Mouse (Mus musculus) ES-Bruce4 (cell line): ENCODE results near the gene Lamb3. TPM values are rescaled to one million over a fixed set of nuclear protein-coding genes. Genes with fewer than 3 reads are reported as not detected.

Experiments used
- H3K27ac ChIP-seq: 2 replicates; pipeline ENCODE4 v1.5.1; 2012; ENCODE audit warnings: low read length, inconsistent platforms; ENCODE audit not compliant: insufficient read depth
- H3K27me3 ChIP-seq: 2 replicates; pipeline ENCODE4 v1.6.1; 2012; ENCODE audit warnings: mild to moderate bottlenecking, low read length, inconsistent platforms; ENCODE audit not compliant: control insufficient read depth, poor library complexity, insufficient read depth, severe bottlenecking
- H3K36me3 ChIP-seq: 2 replicates; pipeline ENCODE4 v1.6.1; 2012; ENCODE audit warnings: inconsistent platforms, mild to moderate bottlenecking, low read length, moderate library complexity; ENCODE audit not compliant: control insufficient read depth, poor library complexity, insufficient read depth, severe bottlenecking
- H3K4me1 ChIP-seq: one replicate; pipeline ENCODE4 v1.8.1; 2011; ENCODE audit warnings: low read length; ENCODE audit not compliant: control insufficient read depth, insufficient read depth
- H3K4me3 ChIP-seq: 2 replicates; pipeline ENCODE4 v1.5.1; 2011; ENCODE audit warnings: low read depth, mild to moderate bottlenecking, low read length
- H3K9ac ChIP-seq: 2 replicates; pipeline ENCODE4 v1.6.1; 2012; ENCODE audit warnings: low read depth, mild to moderate bottlenecking, inconsistent platforms; ENCODE audit not compliant: poor library complexity, severe bottlenecking
- H3K9me3 ChIP-seq: replicated peaks from 2 replicates; pipeline ENCODE4 v1.6.1; 2012; ENCODE audit warnings: mild to moderate bottlenecking, low read length, inconsistent platforms; ENCODE audit not compliant: control insufficient read depth, poor library complexity, insufficient read depth, severe bottlenecking
- CTCF ChIP-seq: IDR thresholded peaks from one replicate; pipeline ENCODE4 v1.8.1; 2011; ENCODE audit warnings: low read depth, low read length
- EP300 ChIP-seq: IDR thresholded peaks from 2 replicates; pipeline ENCODE4 v1.6.1; 2011; ENCODE audit warnings: low read depth, low read length; ENCODE audit not compliant: insufficient read depth
- POLR2A ChIP-seq: IDR thresholded peaks from one replicate; pipeline ENCODE4 v1.8.1; 2011; ENCODE audit warnings: low read length; ENCODE audit not compliant: insufficient read depth
- polyA plus RNA-seq: library from polyadenylated mRNA; stranded (reverse); fragments of >200 nt; gene quantifications from 2 replicates; pipeline ENCODE4 v1.2.4, GENCODE M21; 2011; ENCODE audit warnings: low read depth; ENCODE audit not compliant: missing spikeins, insufficient read depth, insufficient read length

Gene Lamb3
- polyA plus RNA-seq, result 6.4 and 6.7 TPM in 2 replicates

DNA sequence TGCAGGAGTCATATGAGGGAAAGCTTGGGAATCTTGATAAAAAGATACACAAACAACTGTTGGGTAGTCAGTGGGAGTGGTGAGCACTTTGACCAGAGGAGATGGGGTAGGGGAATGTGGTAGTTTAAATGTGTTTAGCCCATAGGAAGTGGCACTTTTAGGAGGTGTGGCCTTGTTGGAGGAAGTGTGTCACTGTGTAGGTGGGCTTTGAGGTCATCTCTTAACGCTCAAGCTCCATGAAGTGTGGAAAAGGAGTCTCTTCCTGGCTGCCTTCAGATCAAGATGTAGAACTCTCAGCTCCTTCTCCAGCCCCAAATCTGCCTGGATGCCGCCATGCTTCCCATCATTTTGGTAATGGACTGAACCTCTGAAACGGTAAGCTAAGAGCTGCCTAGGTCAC is at the start of gene Lamb3:
Gene Lamb3, plus strand, starts transcription at position 197 of the 400 bp plus-strand sequence.
- Histone ChIP-seq H3K4me1 (no peaks in the 10 kb centered on the region), H3K9ac (no peak within 1 kb of the TSS), H3K36me3 (no peaks in the 10 kb centered on the region)

DNA sequence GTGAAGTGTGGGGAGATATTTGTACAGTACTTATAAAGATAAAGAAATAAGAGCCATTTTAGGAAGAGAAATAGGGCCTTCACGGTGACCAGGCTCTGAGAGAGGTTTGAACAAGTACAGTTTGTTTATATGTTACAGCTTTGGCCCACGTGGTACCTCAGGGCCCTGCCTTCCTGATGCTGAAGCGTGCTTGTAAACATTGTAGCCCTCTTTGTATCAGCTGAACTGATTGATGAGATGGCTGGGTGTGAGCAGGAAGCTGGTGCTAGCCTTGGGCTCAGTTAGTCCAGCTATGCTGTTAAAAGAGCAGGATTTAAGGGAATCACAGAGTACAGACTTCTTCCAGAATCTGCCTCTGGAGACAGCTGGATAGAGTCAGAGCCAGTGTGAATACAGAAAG is 48.3 kb upstream of the Lamb3 start:
- TF ChIP-seq CTCF, result no peak
- TF ChIP-seq EP300, result no peak
- TF ChIP-seq POLR2A, result no peak
- no peaks in the 10 kb centered on the region for H3K36me3 ChIP-seq
- no peak overlapping the region for H3K27ac ChIP-seq
- no peaks in the 10 kb centered on the region for H3K4me1 ChIP-seq
- no peak overlapping the region for H3K9ac ChIP-seq
- H3K9me3 ChIP-seq, result no peaks in the 10 kb centered on the region
- no peak overlapping the region for H3K4me3 ChIP-seq
- no peaks in the 10 kb centered on the region for H3K27me3 ChIP-seq

More for the DNA sequence above, at the start of gene Lamb3:
- TF ChIP-seq EP300 (no peak), POLR2A (no peak), CTCF (no peak)
- no peaks in the 10 kb centered on the region for H3K9me3 ChIP-seq
- H3K27ac ChIP-seq, result no peak within 1 kb of the TSS
- no peak within 1 kb of the TSS for H3K4me3 ChIP-seq
- H3K27me3 ChIP-seq, result no peaks in the 10 kb centered on the region

DNA sequence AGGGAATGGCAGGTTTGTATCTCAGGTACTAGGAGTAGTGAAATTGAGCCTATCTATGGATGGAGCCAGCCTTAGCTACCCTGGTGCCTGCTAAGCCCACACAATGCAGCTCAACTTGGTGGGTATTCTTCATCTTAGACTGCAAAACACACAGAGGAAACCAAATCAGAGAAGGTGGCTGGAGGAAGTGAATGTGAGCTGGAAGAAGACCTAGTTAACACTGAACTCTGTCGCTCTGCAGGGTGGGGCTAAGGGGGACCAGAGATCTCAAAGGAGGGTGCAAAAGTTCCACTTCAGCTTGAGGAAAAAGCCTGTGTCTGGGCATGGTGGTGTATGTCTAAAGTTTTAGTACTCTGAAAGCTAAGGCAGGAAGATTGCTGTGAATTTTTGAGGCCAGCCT is 47.9 kb upstream of the Lamb3 start:
- H3K4me3 ChIP-seq, result no peak overlapping the region
- no peaks in the 10 kb centered on the region for H3K27me3 ChIP-seq
- no peak overlapping the region for H3K27ac ChIP-seq
- H3K9ac ChIP-seq, result no peak overlapping the region
- no peaks in the 10 kb centered on the region for H3K36me3 ChIP-seq
- H3K4me1 ChIP-seq, result no peaks in the 10 kb centered on the region
- TF ChIP-seq POLR2A (no peak), CTCF (no peak), EP300 (no peak)
- no peaks in the 10 kb centered on the region for H3K9me3 ChIP-seq

- no peak for TF ChIP-seq CTCF
- TF ChIP-seq EP300, result no peak
- TF ChIP-seq POLR2A, result no peak
- H3K4me1 ChIP-seq, result no peaks in the 10 kb centered on the region
- no peak overlapping the region for H3K27ac ChIP-seq
- H3K9me3 ChIP-seq, result no peaks in the 10 kb centered on the region
- H3K4me3 ChIP-seq, result no peak overlapping the region
- no peak overlapping the region for H3K9ac ChIP-seq
- no peaks in the 10 kb centered on the region for H3K36me3 ChIP-seq
- no peaks in the 10 kb centered on the region for H3K27me3 ChIP-seq
Observed at GRCm38 (mm10) chr1:193160317-193161032, 47.0 kb upstream of the Lamb3 start.

DNA sequence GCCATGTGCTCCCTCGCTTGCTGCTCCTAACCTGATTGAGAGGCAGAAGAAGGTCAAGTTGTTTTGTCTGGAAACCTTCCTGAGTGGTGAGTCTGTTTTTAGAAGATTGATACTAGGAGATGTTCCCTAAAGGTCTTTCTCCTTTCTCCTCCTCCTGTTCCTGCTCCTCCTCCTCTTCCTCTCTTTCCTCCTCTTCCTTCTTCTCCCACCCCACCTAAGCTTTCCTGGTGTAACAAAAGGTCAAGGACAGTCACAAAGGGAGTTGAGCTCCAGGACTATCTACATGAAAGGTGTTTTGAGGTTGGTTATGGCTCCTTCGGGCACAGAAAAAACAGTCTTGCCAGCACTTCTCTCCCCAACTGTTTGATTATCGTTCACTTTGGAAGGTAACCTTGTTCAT is 39.8 kb upstream of the Lamb3 start, which contains the start of gene A130010J15Rik:
Gene A130010J15Rik, plus strand, starts transcription at position 301 of the 400 bp plus-strand sequence.
- no peak within 1 kb of the TSS for H3K9ac ChIP-seq

GRCm38 (mm10) chr1:193169228-193169627 is 38.3 kb upstream of the Lamb3 start:
- Histone ChIP-seq H3K9ac (no peak overlapping the region), H3K36me3 (no peaks in the 10 kb centered on the region), H3K27ac (no peak overlapping the region), H3K4me1 (no peaks in the 10 kb centered on the region), H3K4me3 (no peak overlapping the region), H3K27me3 (no peaks in the 10 kb centered on the region), H3K9me3 (no peaks in the 10 kb centered on the region)
- no peak for TF ChIP-seq CTCF
- no peak for TF ChIP-seq EP300
- TF ChIP-seq POLR2A, result no peak

More for the DNA sequence above, 39.8 kb upstream of the Lamb3 start, which contains the start of gene A130010J15Rik:
- no peaks in the 10 kb centered on the region for H3K9me3 ChIP-seq
- no peaks in the 10 kb centered on the region for H3K27me3 ChIP-seq
- no peak within 1 kb of the TSS for H3K27ac ChIP-seq
- H3K4me1 ChIP-seq, result no peaks in the 10 kb centered on the region
- no peaks in the 10 kb centered on the region for H3K36me3 ChIP-seq
- no peak for TF ChIP-seq CTCF
- no peak for TF ChIP-seq POLR2A
- no peak for TF ChIP-seq EP300
- no peak within 1 kb of the TSS for H3K4me3 ChIP-seq
